Comparison of ENCODE assay signal across 25 mouse cellular contexts in genomic region chr16:3771603-3772002, GRCm38 (mm10). TPM values are rescaled to one million over a fixed set of nuclear protein-coding genes. Genes with fewer than 3 reads are reported as not detected.
"Had no signal": no experiment of that assay in that cellular context is flagged by ENCODE, and none has a peak within 500 bp of the region (broad histone marks: within the 10 kb centered on the region; RNA-seq: fewer than 3 reads in every experiment).

No protein-coding gene starts in this region.

- H3K4me3 ChIP-seq: neural tube, embryonic 13.5 days; neural tube, embryonic 15.5 days; stomach, embryonic 15.5 days had no signal

- H3K36me3 ChIP-seq: stomach, embryonic 15.5 days had no signal

- H3K4me1 ChIP-seq: neural tube, embryonic 13.5 days; neural tube, embryonic 15.5 days; stomach, embryonic 15.5 days had no signal

- H3K27me3 ChIP-seq: neural tube, embryonic 13.5 days; neural tube, embryonic 15.5 days; stomach, embryonic 15.5 days had no signal

- H3K27ac ChIP-seq: neural tube, embryonic 13.5 days; neural tube, embryonic 15.5 days; stomach, embryonic 15.5 days; stomach, postnatal 0 days had no signal

- H3K9me3 ChIP-seq: neural tube, embryonic 13.5 days; neural tube, embryonic 15.5 days; stomach, embryonic 15.5 days had no signal

- H3K4me2 ChIP-seq: neural tube, embryonic 13.5 days; neural tube, embryonic 15.5 days; stomach, embryonic 15.5 days had no signal

- DNase-seq: retina, postnatal 1 day; right cerebral cortex, adult 18-20 months; right cerebral cortex, postnatal 14 days; right cerebral cortex, postnatal 25 days; right cerebral cortex, postnatal 4 days; spleen, adult 18-20 months; thymus, adult 18-20 months; thymus, adult 2 months; thymus, postnatal 14 days; thymus, postnatal 25 days; thymus, postnatal 36 days; thymus, postnatal 4 days had no signal

- H3K9ac ChIP-seq: neural tube, embryonic 13.5 days; neural tube, embryonic 15.5 days; stomach, embryonic 15.5 days had no signal

RNA-seq across cellular contexts. Expression of gene Mefv, which starts 53.7 kb away (rescaled TPM):
- polyA plus RNA-seq: neural tube, embryonic 13.5 days; neural tube, embryonic 14.5 days; neural tube, embryonic 15.5 days; stomach, embryonic 14.5 days; stomach, postnatal 0 days; testis, adult 2 months had no signal

RNA-seq across cellular contexts. Expression of gene Olfr15, which starts 59.1 kb away (rescaled TPM):
- total RNA-seq: neutrophil, adult 5-6 weeks had no signal
- polyA plus RNA-seq: neural tube, embryonic 13.5 days; neural tube, embryonic 14.5 days; neural tube, embryonic 15.5 days; small intestine, adult 2 months; spleen, adult 2 months; stomach, embryonic 14.5 days; stomach, embryonic 15.5 days; stomach, embryonic 16.5 days; stomach, postnatal 0 days; testis, adult 2 months; thymus, adult 2 months; thymus, postnatal 0 days; urinary bladder, adult 2 months had no signal
